Mouse (Mus musculus) kidney, embryonic 16.5 days (tissue): ENCODE data around the gene Hsd3b6. TPM values are rescaled to one million over a fixed set of nuclear protein-coding genes. Genes with fewer than 3 reads are reported as not detected.
"Not testable (repeated sequence)": the region's sequence is repeated elsewhere in the genome, so short reads cannot be mapped to it uniquely, and the experiment has no call there.

Experiments
- ATAC-seq: fragments of 200-750 bp; cut with Nextera tagmentation; 2 replicates; pipeline ENCODE4 v1.8.0; 2017; ENCODE audit warnings: moderate TSS enrichment; ENCODE audit not compliant: low FRiP score, low TSS enrichment
- H3K27ac ChIP-seq: fragments of 300-500 bp; sonication (generic); 2 replicates; pipeline ENCODE4 v1.5.1; 2014; ENCODE audit warnings: low read length
- H3K27me3 ChIP-seq: fragments of 300-500 bp; sonication (generic); 2 replicates; pipeline ENCODE4 v1.6.1; 2014; ENCODE audit warnings: low read length, control low read depth, mixed read lengths; ENCODE audit not compliant: insufficient read depth
- H3K36me3 ChIP-seq: fragments of 300-500 bp; sonication (generic); 2 replicates; pipeline ENCODE4 v1.6.1; 2014; ENCODE audit warnings: low read length, control low read depth, mixed read lengths; ENCODE audit not compliant: insufficient read depth
- H3K4me1 ChIP-seq: fragments of 300-500 bp; sonication (generic); 2 replicates; pipeline ENCODE4 v1.6.1; 2014; ENCODE audit warnings: low read length, control low read depth, mixed read lengths; ENCODE audit not compliant: insufficient read depth
- H3K4me2 ChIP-seq: fragments of 300-500 bp; sonication (generic); replicated peaks from 2 replicates; pipeline ENCODE4 v1.6.1; 2014; ENCODE audit warnings: low read depth, low read length
- H3K4me3 ChIP-seq: fragments of 300-500 bp; sonication (generic); 2 replicates; pipeline ENCODE4 v1.5.1; 2014; ENCODE audit warnings: mild to moderate bottlenecking, low read length
- H3K9ac ChIP-seq: fragments of 300-500 bp; sonication (generic); replicated peaks from 2 replicates; pipeline ENCODE4 v1.6.1; 2014; ENCODE audit warnings: low read length
- H3K9me3 ChIP-seq: fragments of 300-500 bp; sonication (generic); 2 replicates; pipeline ENCODE4 v1.6.1; 2016; ENCODE audit warnings: low read length, control low read depth
- WGBS: fragments of 180-500 bp; shearing (Covaris S2); extraction: QIAGEN DNeasy Blood & Tissue Kit; methylation state at CpG from one replicate; pipeline ENCODE4 v1.1.7; 2014; 5-methylcytosine and 5-hydroxymethylcytosine counted together
- polyA plus RNA-seq: library from polyadenylated mRNA; unstranded; fragments of >200 nt; fragmentation: Nextera tagmentation; extraction: Ambion mirVana; gene quantifications from 2 replicates; pipeline ENCODE4 v1.2.1, GENCODE M21; 2015

The Hsd3b6 gene
- polyA plus RNA-seq, 1 experiment from 2014 or later: 4.8 TPM

DNA sequence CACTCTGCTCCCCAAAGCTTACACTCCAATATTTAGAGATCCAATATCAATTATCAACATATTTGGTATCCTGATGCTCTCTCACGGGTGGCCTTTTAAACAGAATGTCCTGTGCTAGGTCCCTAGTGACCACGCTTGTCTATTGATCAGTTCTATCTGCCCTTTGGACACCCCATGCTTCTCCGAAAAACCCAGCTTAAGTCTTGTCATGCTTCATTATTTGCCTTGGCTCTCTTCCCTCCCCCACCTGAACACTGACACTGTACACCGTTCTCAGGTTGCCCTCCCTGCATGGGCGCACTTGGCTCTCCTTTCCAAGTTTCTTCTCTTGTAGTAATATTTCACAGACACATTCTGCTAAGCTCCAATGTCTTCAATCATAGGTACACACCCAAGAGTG lies 36.0 kb upstream of the Hsd3b6 start:
- H3K36me3 ChIP-seq: no peaks in the 10 kb centered on the region
- no peaks in the 10 kb centered on the region for H3K27me3 ChIP-seq
- no peak overlapping the region for H3K4me3 ChIP-seq
- ATAC-seq: no peak
- no peak overlapping the region for H3K4me2 ChIP-seq
- 52% methylated on average over 5 of the region's 5 CpGs for WGBS
- H3K9ac ChIP-seq: no peak overlapping the region
- H3K27ac ChIP-seq: no peak overlapping the region
- H3K9me3 ChIP-seq: no peaks in the 10 kb centered on the region
- 0 out of 2 replicates have a peak, but pooled peaks cover 2% of the 10 kb centered on the region for H3K4me1 ChIP-seq

DNA sequence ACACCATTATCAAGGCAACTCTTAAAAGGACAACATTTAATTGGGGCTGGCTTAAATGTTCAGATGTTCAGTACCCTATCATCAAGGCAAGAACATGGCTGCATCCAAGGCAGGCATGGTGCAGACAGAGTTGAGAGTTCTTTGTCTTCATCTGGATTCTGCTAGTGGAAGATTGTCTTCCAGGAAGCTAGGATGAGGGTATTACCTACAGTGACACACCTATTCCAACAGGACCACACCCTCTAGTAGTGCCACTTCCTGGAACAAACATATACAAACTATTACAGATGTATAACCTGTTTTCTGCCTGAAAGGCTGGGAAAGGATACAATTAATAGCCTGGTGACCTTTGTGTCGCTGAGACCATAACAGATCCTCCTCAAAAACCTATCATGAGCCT lies 34.7 kb upstream of the Hsd3b6 start:
- H3K36me3 ChIP-seq: no peaks in the 10 kb centered on the region
- 0 out of 2 replicates have a peak, but pooled peaks cover 2% of the 10 kb centered on the region for H3K4me1 ChIP-seq
- WGBS: 69% methylated on average over 1 of the region's 1 CpGs
- H3K9me3 ChIP-seq: no peaks in the 10 kb centered on the region
- no peak overlapping the region for H3K4me2 ChIP-seq
- H3K27me3 ChIP-seq: no peaks in the 10 kb centered on the region
- ATAC-seq: no peak
- no peak overlapping the region for H3K9ac ChIP-seq
- no peak overlapping the region for H3K27ac ChIP-seq
- H3K4me3 ChIP-seq: no peak overlapping the region

DNA sequence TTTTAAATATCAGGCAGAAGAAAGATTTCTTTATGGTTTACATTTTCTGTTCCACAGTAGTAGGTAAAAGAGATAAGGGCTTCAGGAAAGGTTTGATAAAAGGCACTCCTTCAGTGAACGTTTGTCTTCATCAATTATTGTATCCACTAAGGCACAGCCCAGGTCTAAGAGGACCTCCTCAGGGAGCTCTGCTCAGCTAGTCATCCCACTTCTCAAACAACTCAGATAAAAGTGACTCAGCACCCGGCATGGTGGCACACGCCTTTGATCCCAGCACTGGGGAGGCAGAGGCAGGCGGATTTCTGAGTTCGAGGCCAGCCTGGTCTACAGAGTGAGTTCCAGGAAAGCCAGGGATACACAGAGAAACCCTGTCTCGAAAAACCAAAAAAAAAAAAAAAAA lies 1.6 kb downstream of the Hsd3b6 start:
- not testable (repeated sequence) for H3K27ac ChIP-seq, H3K36me3 ChIP-seq, H3K9me3 ChIP-seq, H3K9ac ChIP-seq, H3K27me3 ChIP-seq, H3K4me2 ChIP-seq, H3K4me1 ChIP-seq, ATAC-seq, H3K4me3 ChIP-seq
- WGBS: 85% methylated on average over 5 of the region's 6 CpGs

DNA sequence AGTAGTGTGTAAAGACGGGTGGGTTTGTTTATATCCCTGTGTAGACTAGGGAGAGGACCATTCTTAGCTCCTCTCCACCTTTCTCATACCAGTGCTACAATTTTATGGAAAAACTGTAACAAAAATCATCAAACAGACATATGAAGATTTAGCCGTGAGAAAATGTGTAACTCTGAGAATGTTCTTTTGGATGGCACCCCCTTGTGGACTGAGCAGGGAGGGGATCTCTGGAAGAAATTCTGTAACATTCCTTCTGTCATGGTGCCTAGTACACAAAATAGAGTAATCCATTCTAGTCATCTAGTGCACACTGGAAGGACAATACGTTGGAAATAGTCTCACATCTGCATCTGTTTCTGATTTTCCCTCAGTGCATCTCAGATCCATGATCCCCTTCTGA lies 9.2 kb downstream of the Hsd3b6 start:
- ATAC-seq, H3K36me3 ChIP-seq: not testable (repeated sequence)

DNA sequence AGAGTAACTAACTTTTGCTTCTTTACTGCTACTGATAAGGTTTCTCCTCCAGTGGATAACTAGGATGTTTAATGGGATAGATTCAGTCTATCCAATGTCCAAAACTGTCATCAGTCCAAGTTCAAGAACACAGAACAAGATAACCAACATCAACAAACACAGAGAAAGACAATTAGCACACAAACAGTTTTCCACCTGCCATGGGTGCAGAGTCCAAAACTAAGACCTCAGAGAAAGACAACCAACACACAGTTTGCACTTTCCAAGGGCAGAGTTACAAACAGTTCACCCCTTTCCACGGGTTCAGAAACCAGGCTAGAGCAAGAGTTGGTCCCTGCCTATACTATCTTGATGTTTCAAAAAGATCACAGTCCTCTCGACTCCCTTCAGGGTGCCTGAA lies 27.7 kb downstream of the Hsd3b6 start:
- Histone ChIP-seq H3K9me3 (no peaks in the 10 kb centered on the region), H3K9ac (no peak overlapping the region), H3K27ac (no peak overlapping the region), H3K27me3 (no peaks in the 10 kb centered on the region), H3K4me3 (no peak overlapping the region), H3K36me3 (no peaks in the 10 kb centered on the region), H3K4me2 (no peak overlapping the region), H3K4me1 (no peaks in the 10 kb centered on the region)
- no peak for ATAC-seq
- WGBS: 67% methylated on average over 2 of the region's 2 CpGs

More for the DNA sequence above, 9.2 kb downstream of the Hsd3b6 start:
- H3K27ac ChIP-seq, H3K9me3 ChIP-seq, H3K27me3 ChIP-seq, H3K4me2 ChIP-seq, H3K4me3 ChIP-seq, H3K4me1 ChIP-seq, H3K9ac ChIP-seq: not testable (repeated sequence)
- WGBS: 49% methylated on average over 3 of the region's 3 CpGs

DNA sequence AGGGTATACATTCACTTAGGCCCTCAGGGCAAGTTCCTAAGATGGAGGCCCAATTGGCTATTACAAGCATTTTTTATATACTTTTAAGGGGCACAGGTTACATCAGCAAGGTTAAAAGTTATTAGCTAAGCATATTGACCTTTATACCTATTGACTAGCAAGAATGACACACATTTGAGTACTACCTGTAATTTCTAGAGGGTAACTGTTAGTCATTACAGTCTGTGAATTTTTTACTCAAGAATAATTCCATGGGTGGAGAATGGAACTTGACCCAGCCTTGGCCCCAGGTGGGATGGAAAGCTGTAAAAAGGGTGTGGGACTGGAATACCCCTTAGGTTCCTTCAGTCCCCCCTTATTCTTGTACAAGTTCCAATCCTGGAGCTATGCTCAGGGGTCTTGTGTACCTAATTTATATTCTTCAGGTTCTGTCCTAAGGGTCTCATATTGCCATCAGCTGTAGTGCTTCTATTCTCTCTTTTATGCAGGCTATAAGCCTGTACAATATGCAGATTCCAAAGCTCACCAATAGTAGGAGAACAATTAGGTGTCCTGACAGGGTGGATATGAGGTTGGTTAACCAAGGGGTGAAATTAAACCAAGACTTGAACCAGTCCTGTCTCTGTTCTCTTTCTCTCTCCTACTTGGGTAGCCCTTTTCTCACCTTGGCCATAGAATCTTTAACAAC lies 31.9 kb downstream of the Hsd3b6 start:
- Histone ChIP-seq H3K4me3 (no peak overlapping the region), H3K36me3 (no peaks in the 10 kb centered on the region), H3K4me2 (no peak overlapping the region), H3K27me3 (no peaks in the 10 kb centered on the region), H3K4me1 (no peaks in the 10 kb centered on the region), H3K9ac (no peak overlapping the region), H3K9me3 (no peaks in the 10 kb centered on the region), H3K27ac (no peak overlapping the region; the same call in 1 of the 2 replicates)
- no peak; the same call in 1 of the 2 replicates for ATAC-seq

DNA sequence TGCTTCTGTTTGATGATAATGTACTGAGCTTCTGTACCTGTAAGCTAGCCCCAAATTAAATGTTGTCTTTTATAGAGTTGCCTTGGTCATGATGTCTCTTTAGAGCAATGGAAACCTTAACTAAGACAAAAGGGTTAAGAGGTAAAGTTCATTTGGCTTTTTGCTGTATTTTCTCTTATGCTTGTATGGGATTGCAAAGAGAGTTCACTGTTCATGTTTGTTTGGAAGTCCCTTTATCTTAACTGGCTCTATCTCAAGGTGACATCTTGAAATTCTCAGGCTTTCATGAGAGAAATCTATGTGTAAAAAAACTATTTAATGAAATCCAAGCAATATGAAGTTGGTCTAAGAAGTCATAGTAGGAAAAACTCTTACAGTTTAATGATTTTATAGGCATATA lies 33.3 kb downstream of the Hsd3b6 start:
- Histone ChIP-seq H3K9ac (no peak overlapping the region), H3K27me3 (no peaks in the 10 kb centered on the region), H3K4me1 (no peaks in the 10 kb centered on the region), H3K27ac (no peak overlapping the region), H3K4me2 (no peak overlapping the region), H3K36me3 (no peaks in the 10 kb centered on the region), H3K4me3 (no peak overlapping the region), H3K9me3 (no peaks in the 10 kb centered on the region)
- ATAC-seq: no peak

DNA sequence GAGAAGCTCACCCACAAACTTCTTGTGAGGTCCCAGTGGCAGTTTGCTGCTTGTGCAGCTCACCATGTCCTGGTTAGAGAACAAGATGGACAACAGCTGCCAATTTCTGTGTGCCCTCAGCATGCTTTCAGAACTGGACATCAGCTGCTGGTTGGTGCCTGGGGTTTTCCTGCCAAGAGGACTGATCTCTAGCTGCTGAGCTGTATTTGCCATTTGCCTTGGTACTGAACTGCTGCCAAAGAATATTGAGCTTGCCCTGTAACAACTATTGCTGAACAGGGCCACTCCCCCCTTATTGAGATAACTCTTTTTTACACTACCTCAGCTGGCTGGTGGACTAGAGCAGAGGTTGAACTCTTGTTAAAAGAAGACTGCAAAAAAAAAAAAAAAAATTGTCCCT lies 50.1 kb downstream of the Hsd3b6 start:
- no peak overlapping the region for H3K4me2 ChIP-seq
- H3K9ac ChIP-seq: no peak overlapping the region
- H3K4me3 ChIP-seq: no peak overlapping the region
- no peak for ATAC-seq
- H3K27ac ChIP-seq: no peak overlapping the region
- no peaks in the 10 kb centered on the region for H3K36me3 ChIP-seq
- H3K27me3 ChIP-seq: no peaks in the 10 kb centered on the region
- H3K4me1 ChIP-seq: no peaks in the 10 kb centered on the region
- H3K9me3 ChIP-seq: no peaks in the 10 kb centered on the region; the same call in 1 of the 2 replicates

DNA sequence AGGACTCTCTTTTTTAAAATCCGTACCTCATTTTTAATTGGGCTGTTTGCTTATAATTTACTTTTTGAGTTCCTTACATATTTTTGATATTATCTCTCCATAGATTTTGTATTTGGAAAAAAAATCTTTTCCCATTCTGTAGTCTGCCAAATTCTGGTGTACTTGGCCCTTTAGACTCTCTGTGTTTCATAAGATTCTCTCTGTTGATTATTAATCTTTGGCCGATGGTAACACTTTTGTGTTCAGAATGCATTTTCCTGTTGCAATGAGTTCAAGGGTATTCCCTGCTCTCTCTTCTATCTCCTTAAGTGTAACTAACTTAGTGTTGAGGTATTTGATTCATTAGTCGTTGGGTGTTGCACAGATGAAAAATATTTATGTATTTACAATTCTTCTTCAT lies 57.4 kb downstream of the Hsd3b6 start:
- no peak overlapping the region for H3K4me2 ChIP-seq
- H3K27ac ChIP-seq: no peak overlapping the region
- no peak for ATAC-seq
- 85% methylated on average over 3 of the region's 3 CpGs for WGBS
- no peaks in the 10 kb centered on the region for H3K9me3 ChIP-seq
- no peaks in the 10 kb centered on the region for H3K4me1 ChIP-seq
- H3K27me3 ChIP-seq: no peaks in the 10 kb centered on the region
- H3K4me3 ChIP-seq: no peak overlapping the region
- no peaks in the 10 kb centered on the region for H3K36me3 ChIP-seq
- no peak overlapping the region for H3K9ac ChIP-seq
